Mouse (Mus musculus): Measurements from ENCODE around the gene Kcp. TPM values are rescaled to one million over a fixed set of nuclear protein-coding genes. Genes with fewer than 3 reads are reported as not detected.

The Kcp gene
- polyA plus RNA-seq (2015; fragmentation: Nextera tagmentation; extraction: Ambion mirVana) = 7.0 and 9.4 TPM in 2 replicates

GRCm38 (mm10) chr6:29507447-29508309 lies at the start of gene Kcp:
Gene Kcp, minus strand, starts transcription at chr6:29507952.

GRCm38 (mm10) chr6:29526281-29527251 lies 18.8 kb upstream of the Kcp start, which contains the start of gene Irf5:
Gene Irf5, plus strand, starts transcription at chr6:29526625.

GRCm38 (mm10) chr6:29471137-29471536 lies 36.6 kb downstream of the Kcp start, which contains the start of gene Atp6v1fnb:
Gene Atp6v1fnb, plus strand, starts transcription at chr6:29471437.

GRCm38 (mm10) chr6:29467583-29468354 lies 40.0 kb downstream of the Kcp start, which contains the start of gene Atp6v1f:
Gene Atp6v1f, plus strand, starts transcription at chr6:29467718.

GRCm38 (mm10) chr6:29433038-29433803 lies 74.5 kb downstream of the Kcp start, which contains the start of gene Flnc:
Gene Flnc, plus strand, starts transcription at chr6:29433256.

Other genes with a start within 250 kb of the Kcp start
- gene Hilpda, start 235.5 kb downstream of the Kcp start, polyA plus RNA-seq (2015; fragmentation: Nextera tagmentation; extraction: Ambion mirVana) = 19.7 and 22.7 TPM in 2 replicates
- 0.19 and 0.39 TPM in 2 replicates for gene Fam71f2, start 228.4 kb downstream of the Kcp start, polyA plus RNA-seq (2015; fragmentation: Nextera tagmentation; extraction: Ambion mirVana)
- gene Fam71f1, start 188.8 kb downstream of the Kcp start, polyA plus RNA-seq (2015; fragmentation: Nextera tagmentation; extraction: Ambion mirVana) = not detected in 2 replicates
- gene Calu, start 159.9 kb downstream of the Kcp start, polyA plus RNA-seq (2015; fragmentation: Nextera tagmentation; extraction: Ambion mirVana) = 78.6 and 88.1 TPM in 2 replicates
- 0.29 and 0.31 TPM in 2 replicates for gene Opn1sw, start 119.5 kb downstream of the Kcp start, polyA plus RNA-seq (2015; fragmentation: Nextera tagmentation; extraction: Ambion mirVana)
- 1.1 and 1.7 TPM in 2 replicates for gene Ccdc136, start 111.6 kb downstream of the Kcp start, polyA plus RNA-seq (2015; fragmentation: Nextera tagmentation; extraction: Ambion mirVana)
- 1.1 and 1.5 TPM in 2 replicates for gene Flnc, start 74.7 kb downstream of the Kcp start, polyA plus RNA-seq (2015; fragmentation: Nextera tagmentation; extraction: Ambion mirVana)
- gene Atp6v1f, start 40.2 kb downstream of the Kcp start, polyA plus RNA-seq (2015; fragmentation: Nextera tagmentation; extraction: Ambion mirVana) = 181 and 203 TPM in 2 replicates
- not detected in 2 replicates for gene Atp6v1fnb, start 36.5 kb downstream of the Kcp start, polyA plus RNA-seq (2015; fragmentation: Nextera tagmentation; extraction: Ambion mirVana)
- 15.0 and 22.0 TPM in 2 replicates for gene Irf5, start 18.7 kb upstream of the Kcp start, polyA plus RNA-seq (2015; fragmentation: Nextera tagmentation; extraction: Ambion mirVana)
- 36.2 and 40.6 TPM in 2 replicates for gene Tnpo3, start 101.9 kb upstream of the Kcp start, polyA plus RNA-seq (2015; fragmentation: Nextera tagmentation; extraction: Ambion mirVana)
- gene Tspan33, start 186.3 kb upstream of the Kcp start, polyA plus RNA-seq (2015; fragmentation: Nextera tagmentation; extraction: Ambion mirVana) = 169 and 210 TPM in 2 replicates
- gene Smo, start 227.6 kb upstream of the Kcp start, polyA plus RNA-seq (2015; fragmentation: Nextera tagmentation; extraction: Ambion mirVana) = 8.7 and 11.2 TPM in 2 replicates

All from spleen, postnatal 0 days (tissue).